Mouse (Mus musculus) layer of hippocampus, adult 6 months (tissue): ENCODE data around the gene Plpp1. TPM values are rescaled to one million over a fixed set of nuclear protein-coding genes. Genes with fewer than 3 reads are reported as not detected.

Source experiments
- long read RNA-seq, 2 experiments: library from polyadenylated mRNA; unstranded; transcript quantifications; one replicate each; pipeline ENCODE4 v2.0.0; 2019 to 2020
- polyA plus RNA-seq: library from polyadenylated mRNA; unstranded; fragments of <200 nt; fragmentation: Nextera tagmentation; gene quantifications from 2 replicates; pipeline ENCODE4 v1.2.3, GENCODE M21; 2021

Plpp1 gene
- 58.1 and 59.7 TPM in 2 replicates for polyA plus RNA-seq
- long read RNA-seq, experiment 1, transcript Plpp1-202 (6 exons, 1,272 nt) = major isoform, 37 of 100 reads
- long read RNA-seq, experiment 1, transcript Plpp1-201 (6 exons, 1,598 nt) = minor isoform, 36 of 100 reads
- long read RNA-seq, experiment 1, partial matches to known transcripts = 1 of 100 reads
- long read RNA-seq, experiment 1, other reads (novel, unspliced or antisense) = 26 of 100 reads
- long read RNA-seq, experiment 2, transcript Plpp1-202 (6 exons, 1,272 nt) = minor isoform, 94 of 297 reads
- long read RNA-seq, experiment 2, transcript Plpp1-201 (6 exons, 1,598 nt) = major isoform, 146 of 297 reads
- long read RNA-seq, experiment 2, partial matches to known transcripts = 2 of 297 reads
- long read RNA-seq, experiment 2, other reads (novel, unspliced or antisense) = 55 of 297 reads

GRCm38 (mm10) chr13:112800597-112801380, at the start of gene Plpp1:
TSS of gene Plpp1 (plus strand) at chr13:112800792.

Other genes starting within 250 kb of the Plpp1 start
- gene Il31ra, start 206.4 kb upstream of the Plpp1 start, polyA plus RNA-seq = not detected in 2 replicates
- gene Ddx4, start 148.3 kb upstream of the Plpp1 start, polyA plus RNA-seq = 0.23 and 0.30 TPM in 2 replicates
- gene Slc38a9, start 140.0 kb upstream of the Plpp1 start, polyA plus RNA-seq = 4.6 and 4.8 TPM in 2 replicates
- 19.1 and 22.0 TPM in 2 replicates for gene Mtrex, start 126.6 kb downstream of the Plpp1 start, polyA plus RNA-seq
- 12.6 and 14.9 TPM in 2 replicates for gene Dhx29, start 126.7 kb downstream of the Plpp1 start, polyA plus RNA-seq
- gene Ccno, start 187.0 kb downstream of the Plpp1 start, polyA plus RNA-seq = 3.2 and 4.1 TPM in 2 replicates
- 0.26 and 0.33 TPM in 2 replicates for gene Mcidas, start 193.1 kb downstream of the Plpp1 start, polyA plus RNA-seq
- gene Cdc20b, start 234.3 kb downstream of the Plpp1 start, polyA plus RNA-seq = not detected in 2 replicates
- gene Gpx8, start 245.6 kb downstream of the Plpp1 start, polyA plus RNA-seq = 9.5 and 30.1 TPM in 2 replicates